Mouse (Mus musculus) limb, embryonic 12.5 days (tissue): ENCODE data around the gene Poldip2. TPM values are rescaled to one million over a fixed set of nuclear protein-coding genes. Genes with fewer than 3 reads are reported as not detected.

ENCODE experiments used
- ATAC-seq: fragments of 200-750 bp; cut with Nextera tagmentation; 2 replicates; pipeline ENCODE4 v1.8.0; 2017; ENCODE audit warnings: low read depth, moderate TSS enrichment; ENCODE audit not compliant: insufficient number of reproducible peaks, insufficient read depth, low FRiP score, low TSS enrichment
- H3K27ac ChIP-seq: fragments of 300-500 bp; sonication (generic); 2 replicates; pipeline ENCODE4 v1.5.1; 2016; ENCODE audit warnings: mild to moderate bottlenecking, moderate library complexity
- H3K27me3 ChIP-seq: fragments of 300-500 bp; sonication (generic); 2 replicates; pipeline ENCODE4 v1.6.1; 2016; ENCODE audit warnings: mild to moderate bottlenecking, moderate library complexity
- H3K36me3 ChIP-seq: fragments of 300-500 bp; sonication (generic); 2 replicates; pipeline ENCODE4 v1.6.1; 2016; ENCODE audit warnings: mild to moderate bottlenecking, moderate library complexity
- H3K4me1 ChIP-seq: fragments of 300-500 bp; sonication (generic); replicated peaks from 2 replicates; pipeline ENCODE4 v1.6.1; 2016
- H3K4me2 ChIP-seq: fragments of 300-500 bp; sonication (generic); 2 replicates; pipeline ENCODE4 v1.6.1; 2016; ENCODE audit warnings: mild to moderate bottlenecking, moderate library complexity
- H3K4me3 ChIP-seq: fragments of 300-500 bp; sonication (generic); replicated peaks from 2 replicates; pipeline ENCODE4 v1.5.1; 2016; ENCODE audit warnings: mild to moderate bottlenecking
- H3K9ac ChIP-seq: fragments of 300-500 bp; sonication (generic); replicated peaks from 2 replicates; pipeline ENCODE4 v1.6.1; 2016; ENCODE audit warnings: mild to moderate bottlenecking, moderate library complexity
- H3K9me3 ChIP-seq: fragments of 300-500 bp; sonication (generic); 2 replicates; pipeline ENCODE4 v1.6.1; 2016; ENCODE audit warnings: mild to moderate bottlenecking, moderate library complexity
- WGBS: fragments of 180-500 bp; shearing (Covaris S2); methylation state at CpG from one replicate; pipeline ENCODE4 v1.1.7; 2016; 5-methylcytosine and 5-hydroxymethylcytosine counted together
- polyA plus RNA-seq: library from polyadenylated mRNA; unstranded; fragments of >200 nt; fragmentation: Nextera tagmentation; extraction: Ambion mirVana; gene quantifications from 2 replicates; pipeline ENCODE4 v1.2.1, GENCODE M21; 2016

Poldip2 gene
- polyA plus RNA-seq, 1 experiment from 2014 or later, result 180 TPM

- 77% methylated on average over 3 of the region's 3 CpGs for WGBS
- ATAC-seq, result no peak
- no peak overlapping the region for H3K4me3 ChIP-seq
- no peaks in the 10 kb centered on the region for H3K9me3 ChIP-seq
- H3K4me1 ChIP-seq, result no peaks in the 10 kb centered on the region
- peaks cover 69% of the 10 kb centered on the region for H3K36me3 ChIP-seq
- H3K27ac ChIP-seq, result no peak overlapping the region
- no peak overlapping the region for H3K4me2 ChIP-seq
- H3K9ac ChIP-seq, result no peak overlapping the region
- H3K27me3 ChIP-seq, result no peaks in the 10 kb centered on the region
Measured at GRCm38 (mm10) chr11:78569806-78570205, 57.8 kb downstream of the Poldip2 start.

- no peaks in the 10 kb centered on the region for H3K9me3 ChIP-seq
- no peak overlapping the region for H3K4me3 ChIP-seq
- H3K4me1 ChIP-seq, result no peaks in the 10 kb centered on the region
- no peak overlapping the region for H3K9ac ChIP-seq
- H3K27ac ChIP-seq, result no peak overlapping the region
- H3K27me3 ChIP-seq, result no peaks in the 10 kb centered on the region
- peaks cover 68% of the 10 kb centered on the region for H3K36me3 ChIP-seq
- no peak overlapping the region for H3K4me2 ChIP-seq
- no peak for ATAC-seq
- 90% methylated on average over 8 of the region's 8 CpGs for WGBS
Measured at GRCm38 (mm10) chr11:78571441-78571840, 59.4 kb downstream of the Poldip2 start.

GRCm38 (mm10) chr11:78571854-78572253 is 59.9 kb downstream of the Poldip2 start:
- peaks cover 68% of the 10 kb centered on the region for H3K36me3 ChIP-seq
- H3K9me3 ChIP-seq, result no peaks in the 10 kb centered on the region
- 93% methylated on average over 6 of the region's 6 CpGs for WGBS
- no peak overlapping the region for H3K4me2 ChIP-seq
- H3K4me3 ChIP-seq, result no peak overlapping the region
- H3K27me3 ChIP-seq, result no peaks in the 10 kb centered on the region
- no peak overlapping the region for H3K27ac ChIP-seq
- H3K4me1 ChIP-seq, result no peaks in the 10 kb centered on the region
- no peak overlapping the region for H3K9ac ChIP-seq
- no peak for ATAC-seq

Other genes starting within 250 kb of the Poldip2 start
- gene BC030499, start 221.4 kb upstream of the Poldip2 start, polyA plus RNA-seq, result 0.26 and 0.28 TPM in 2 replicates
- gene Spag5, start 210.7 kb upstream of the Poldip2 start, polyA plus RNA-seq, result 55.3 and 63.6 TPM in 2 replicates
- 4.0 and 5.0 TPM in 2 replicates for gene Aldoc, start 189.2 kb upstream of the Poldip2 start, polyA plus RNA-seq
- gene Pigs, start 183.8 kb upstream of the Poldip2 start, polyA plus RNA-seq, result 68.8 and 72.5 TPM in 2 replicates
- gene Unc119, start 168.7 kb upstream of the Poldip2 start, polyA plus RNA-seq, result 94.8 and 96.3 TPM in 2 replicates
- not detected in 2 replicates for gene Foxn1, start 125.6 kb upstream of the Poldip2 start, polyA plus RNA-seq
- not detected in 2 replicates for gene Slc13a2, start 90.0 kb upstream of the Poldip2 start, polyA plus RNA-seq
- 15.0 and 17.1 TPM in 2 replicates for gene Slc46a1, start 46.5 kb upstream of the Poldip2 start, polyA plus RNA-seq
- 2.8 TPM in 2 replicates for gene Sarm1, start 14.4 kb upstream of the Poldip2 start, polyA plus RNA-seq
- gene Vtn, start 13.1 kb upstream of the Poldip2 start, polyA plus RNA-seq, result 0.26 and 0.28 TPM in 2 replicates
- not detected in 2 replicates for gene Sebox, start 8.7 kb upstream of the Poldip2 start, polyA plus RNA-seq
- 51.9 and 56.1 TPM in 2 replicates for gene Tmem199, start within 50 bp of the Poldip2 start, polyA plus RNA-seq
- gene Tnfaip1, start 24.1 kb downstream of the Poldip2 start, polyA plus RNA-seq, result 70.4 and 72.5 TPM in 2 replicates
- gene Ift20, start 24.2 kb downstream of the Poldip2 start, polyA plus RNA-seq, result 129 and 132 TPM in 2 replicates
- gene Tmem97, start 38.6 kb downstream of the Poldip2 start, polyA plus RNA-seq, result 63.3 and 63.9 TPM in 2 replicates
- 10.8 and 11.6 TPM in 2 replicates for gene Nlk, start 185.2 kb downstream of the Poldip2 start, polyA plus RNA-seq
- gene Ccnq, start 239.5 kb downstream of the Poldip2 start, polyA plus RNA-seq, result 37.6 and 40.2 TPM in 2 replicates